Mouse (Mus musculus): ENCODE results near the gene Ak4. TPM values are rescaled to one million over a fixed set of nuclear protein-coding genes. Genes with fewer than 3 reads are reported as not detected.

Gene Ak4
- polyA plus RNA-seq, 2 experiments, result 3.5 to 6.5 TPM

- Histone ChIP-seq H3K4me1 (replicated peaks; ENCODE audit: control insufficient read depth in 2 of 2, insufficient read depth in 2 of 2, low read length in 1 of 2) (peaks cover 0 to 6% of the 10 kb centered on the region in 2 experiments; a peak in 2 of 4 replicates), H3K4me2 (ENCODE audit: low read depth) (no peak overlapping the region), H3K36me3 (replicated peaks; ENCODE audit: control insufficient read depth, insufficient read depth, low read depth) (no peaks in the 10 kb centered on the region), H3K4me3 (ENCODE audit: insufficient read depth in 1 of 2, low read depth in 2 of 2, low read length in 2 of 2) (no peak overlapping the region), H3K9ac (replicated peaks) (no peak overlapping the region), H3K9me3 (ENCODE audit: control insufficient read depth, low read length) (no peaks in the 10 kb centered on the region), H3K27ac (no peak overlapping the region), H3K27me3 (ENCODE audit: control insufficient read depth, insufficient read depth, low read length) (peaks cover 7% of the 10 kb centered on the region)
- ATAC-seq (ENCODE audit: insufficient read depth), result no peak
- TF ChIP-seq CTCF (IDR thresholded peaks at IDR 0.05; ENCODE audit: low read depth) (no peak), EP300 (IDR thresholded peaks at IDR 0.05; ENCODE audit: low read depth) (no peak)
- no peak for DNase-seq (ENCODE audit: low read depth in 3 of 3, low spot score in 3 of 3)
- 49% methylated on average over 5 of the region's 5 CpGs for WGBS (ENCODE audit: insufficient replicate concordance)
Measured at GRCm38 (mm10) chr4:101423571-101423970, 4.5 kb downstream of the Ak4 start.

GRCm38 (mm10) chr4:101424495-101424894 lies 5.4 kb downstream of the Ak4 start:
- Histone ChIP-seq H3K4me1 (replicated peaks; ENCODE audit: control insufficient read depth in 2 of 2, insufficient read depth in 2 of 2, low read length in 1 of 2) (peaks cover 0 to 12% of the 10 kb centered on the region in 2 experiments; a peak in 2 of 4 replicates), H3K9me3 (ENCODE audit: control insufficient read depth, low read length) (no peaks in the 10 kb centered on the region), H3K4me2 (ENCODE audit: low read depth) (no peak overlapping the region), H3K27me3 (ENCODE audit: control insufficient read depth, insufficient read depth, low read length) (peaks cover 7% of the 10 kb centered on the region), H3K36me3 (replicated peaks; ENCODE audit: control insufficient read depth, insufficient read depth, low read depth) (no peaks in the 10 kb centered on the region), H3K4me3 (ENCODE audit: insufficient read depth in 1 of 2, low read depth in 2 of 2, low read length in 2 of 2) (no peak overlapping the region), H3K27ac (no peak overlapping the region), H3K9ac (replicated peaks) (no peak overlapping the region)
- WGBS (ENCODE audit: insufficient replicate concordance), result 48% methylated on average over 3 of the region's 3 CpGs
- DNase-seq (ENCODE audit: low read depth in 3 of 3, low spot score in 3 of 3) (no peak), ATAC-seq (ENCODE audit: insufficient read depth) (no peak)
- no peak for TF ChIP-seq EP300 (IDR thresholded peaks at IDR 0.05; ENCODE audit: low read depth)
- no peak for TF ChIP-seq CTCF (IDR thresholded peaks at IDR 0.05; ENCODE audit: low read depth)

- Histone ChIP-seq H3K27me3 (ENCODE audit: control insufficient read depth, insufficient read depth, low read length) (peaks cover 4% of the 10 kb centered on the region), H3K4me1 (replicated peaks; ENCODE audit: control insufficient read depth in 2 of 2, insufficient read depth in 2 of 2, low read length in 1 of 2) (peaks cover 0 to 12% of the 10 kb centered on the region in 2 experiments; a peak in 2 of 4 replicates), H3K27ac (no peak overlapping the region), H3K9me3 (ENCODE audit: control insufficient read depth, low read length) (no peaks in the 10 kb centered on the region), H3K9ac (replicated peaks) (no peak overlapping the region), H3K4me2 (ENCODE audit: low read depth) (no peak overlapping the region), H3K4me3 (ENCODE audit: insufficient read depth in 1 of 2, low read depth in 2 of 2, low read length in 2 of 2) (no peak overlapping the region), H3K36me3 (replicated peaks; ENCODE audit: control insufficient read depth, insufficient read depth, low read depth) (no peaks in the 10 kb centered on the region)
- ATAC-seq (ENCODE audit: insufficient read depth) (no peak), DNase-seq (ENCODE audit: low read depth in 3 of 3, low spot score in 3 of 3) (no peak)
- 54% methylated on average over 5 of the region's 5 CpGs for WGBS (ENCODE audit: insufficient replicate concordance)
- TF ChIP-seq CTCF (IDR thresholded peaks at IDR 0.05; ENCODE audit: low read depth), result no peak
- TF ChIP-seq EP300 (IDR thresholded peaks at IDR 0.05; ENCODE audit: low read depth), result no peak
Measured at GRCm38 (mm10) chr4:101425119-101425518, 6.0 kb downstream of the Ak4 start.

GRCm38 (mm10) chr4:101425666-101426065 lies 6.6 kb downstream of the Ak4 start:
- H3K9ac ChIP-seq (replicated peaks), result no peak overlapping the region
- H3K36me3 ChIP-seq (replicated peaks; ENCODE audit: control insufficient read depth, insufficient read depth, low read depth), result no peaks in the 10 kb centered on the region
- H3K4me1 ChIP-seq (replicated peaks; ENCODE audit: control insufficient read depth in 2 of 2, insufficient read depth in 2 of 2, low read length in 1 of 2), result peaks cover 0 to 12% of the 10 kb centered on the region in 2 experiments; a peak in 2 of 4 replicates
- no peak overlapping the region for H3K4me2 ChIP-seq (ENCODE audit: low read depth)
- peaks cover 2% of the 10 kb centered on the region; the same call in 1 of the 2 replicates for H3K27me3 ChIP-seq (ENCODE audit: control insufficient read depth, insufficient read depth, low read length)
- 59% methylated on average over 3 of the region's 3 CpGs for WGBS (ENCODE audit: insufficient replicate concordance)
- no peaks in the 10 kb centered on the region for H3K9me3 ChIP-seq (ENCODE audit: control insufficient read depth, low read length)
- H3K4me3 ChIP-seq (ENCODE audit: insufficient read depth in 1 of 2, low read depth in 2 of 2, low read length in 2 of 2), result no peak overlapping the region
- no peak for DNase-seq (ENCODE audit: low read depth in 3 of 3, low spot score in 3 of 3)
- TF ChIP-seq CTCF (IDR thresholded peaks at IDR 0.05; ENCODE audit: low read depth) (no peak), EP300 (IDR thresholded peaks at IDR 0.05; ENCODE audit: low read depth) (no peak)
- no peak overlapping the region for H3K27ac ChIP-seq
- ATAC-seq (ENCODE audit: insufficient read depth), result no peak

- H3K36me3 ChIP-seq (replicated peaks; ENCODE audit: control insufficient read depth, insufficient read depth, low read depth), result no peaks in the 10 kb centered on the region
- no peak overlapping the region for H3K4me2 ChIP-seq (ENCODE audit: low read depth)
- WGBS (ENCODE audit: insufficient replicate concordance), result 70% methylated on average over 6 of the region's 6 CpGs
- H3K27me3 ChIP-seq (ENCODE audit: control insufficient read depth, insufficient read depth, low read length), result no peaks in the 10 kb centered on the region
- H3K27ac ChIP-seq, result no peak overlapping the region
- no peaks in the 10 kb centered on the region for H3K9me3 ChIP-seq (ENCODE audit: control insufficient read depth, low read length)
- DNase-seq (ENCODE audit: low read depth in 3 of 3, low spot score in 3 of 3) (no peak), ATAC-seq (ENCODE audit: insufficient read depth) (no peak)
- H3K4me1 ChIP-seq (replicated peaks; ENCODE audit: control insufficient read depth in 2 of 2, insufficient read depth in 2 of 2, low read length in 1 of 2), result peaks cover 0 to 10% of the 10 kb centered on the region in 2 experiments; a peak in 2 of 4 replicates
- H3K9ac ChIP-seq (replicated peaks), result no peak overlapping the region
- TF ChIP-seq CTCF (IDR thresholded peaks at IDR 0.05; ENCODE audit: low read depth), result no peak
- no peak for TF ChIP-seq EP300 (IDR thresholded peaks at IDR 0.05; ENCODE audit: low read depth)
- H3K4me3 ChIP-seq (ENCODE audit: insufficient read depth in 1 of 2, low read depth in 2 of 2, low read length in 2 of 2), result no peak overlapping the region
Measured at GRCm38 (mm10) chr4:101426566-101426965, 7.5 kb downstream of the Ak4 start.

Data from liver, embryonic 14.5 days (tissue).